Mouse (Mus musculus): Measurements from ENCODE around the gene Dnajc30. TPM values are rescaled to one million over a fixed set of nuclear protein-coding genes. Genes with fewer than 3 reads are reported as not detected.

The Dnajc30 gene
- total RNA-seq, 2 experiments from 2014 or later, result 3.4 to 21.0 TPM

DNA sequence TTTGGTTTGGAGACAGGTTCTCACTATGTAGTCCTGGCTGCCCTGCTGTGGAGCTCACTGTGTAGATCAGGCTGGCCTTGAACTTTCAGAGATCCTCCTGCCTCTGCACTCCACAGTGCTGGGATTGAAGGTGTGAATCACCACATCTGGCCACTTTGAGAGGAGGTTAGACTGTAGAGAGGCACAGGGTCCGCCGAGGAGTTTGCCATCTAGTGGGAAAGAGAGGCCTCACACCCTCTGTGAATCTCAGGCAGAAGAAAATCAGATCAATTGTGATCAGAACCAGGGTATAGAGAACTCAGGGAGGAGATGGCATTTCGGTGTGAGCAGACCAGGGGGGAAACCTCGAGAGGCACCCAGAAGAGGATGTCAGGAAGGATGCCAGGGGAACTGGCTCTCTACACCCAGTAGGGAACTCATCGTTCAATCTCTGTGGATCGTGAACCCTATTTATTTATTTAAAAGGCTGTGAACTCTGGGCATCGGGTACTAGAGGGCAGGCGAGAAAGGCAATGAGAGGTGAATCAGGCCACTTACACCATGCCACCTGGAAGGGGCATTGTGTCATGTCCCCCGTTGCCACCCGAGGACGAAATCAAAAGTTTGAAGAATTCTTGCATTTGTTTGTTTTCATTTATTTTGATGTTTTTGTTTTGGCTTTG is 40.1 kb downstream of the Dnajc30 start:
- ATAC-seq (replicated peaks; ENCODE audit: low FRiP score, poor library complexity, severe bottlenecking), result no peak

DNA sequence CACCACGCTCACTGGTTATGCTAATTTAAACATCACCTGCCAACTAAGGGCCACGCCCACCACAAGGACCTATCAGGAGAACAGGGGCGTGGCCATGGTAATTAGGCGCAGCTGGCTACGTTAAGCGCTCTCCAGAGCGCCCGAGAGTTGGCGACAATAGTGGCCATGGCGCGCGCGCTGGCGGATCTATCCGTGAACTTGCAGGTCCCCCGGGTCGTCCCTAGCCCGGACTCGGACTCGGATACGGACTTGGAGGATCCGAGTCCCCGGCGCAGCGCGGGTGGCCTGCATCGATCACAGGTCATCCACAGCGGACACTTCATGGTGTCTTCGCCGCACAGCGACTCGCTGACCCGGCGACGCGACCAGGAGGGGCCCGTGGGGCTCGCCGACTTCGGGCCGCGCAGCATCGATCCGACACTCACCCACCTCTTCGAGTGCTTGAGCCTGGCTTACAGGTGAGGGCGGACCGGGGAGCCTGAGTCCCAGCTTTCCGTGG is 42.8 kb downstream of the Dnajc30 start:
- peak; percentile 67; the same call in 1 of the 2 replicates for ATAC-seq (replicated peaks; ENCODE audit: low FRiP score, poor library complexity, severe bottlenecking)

DNA sequence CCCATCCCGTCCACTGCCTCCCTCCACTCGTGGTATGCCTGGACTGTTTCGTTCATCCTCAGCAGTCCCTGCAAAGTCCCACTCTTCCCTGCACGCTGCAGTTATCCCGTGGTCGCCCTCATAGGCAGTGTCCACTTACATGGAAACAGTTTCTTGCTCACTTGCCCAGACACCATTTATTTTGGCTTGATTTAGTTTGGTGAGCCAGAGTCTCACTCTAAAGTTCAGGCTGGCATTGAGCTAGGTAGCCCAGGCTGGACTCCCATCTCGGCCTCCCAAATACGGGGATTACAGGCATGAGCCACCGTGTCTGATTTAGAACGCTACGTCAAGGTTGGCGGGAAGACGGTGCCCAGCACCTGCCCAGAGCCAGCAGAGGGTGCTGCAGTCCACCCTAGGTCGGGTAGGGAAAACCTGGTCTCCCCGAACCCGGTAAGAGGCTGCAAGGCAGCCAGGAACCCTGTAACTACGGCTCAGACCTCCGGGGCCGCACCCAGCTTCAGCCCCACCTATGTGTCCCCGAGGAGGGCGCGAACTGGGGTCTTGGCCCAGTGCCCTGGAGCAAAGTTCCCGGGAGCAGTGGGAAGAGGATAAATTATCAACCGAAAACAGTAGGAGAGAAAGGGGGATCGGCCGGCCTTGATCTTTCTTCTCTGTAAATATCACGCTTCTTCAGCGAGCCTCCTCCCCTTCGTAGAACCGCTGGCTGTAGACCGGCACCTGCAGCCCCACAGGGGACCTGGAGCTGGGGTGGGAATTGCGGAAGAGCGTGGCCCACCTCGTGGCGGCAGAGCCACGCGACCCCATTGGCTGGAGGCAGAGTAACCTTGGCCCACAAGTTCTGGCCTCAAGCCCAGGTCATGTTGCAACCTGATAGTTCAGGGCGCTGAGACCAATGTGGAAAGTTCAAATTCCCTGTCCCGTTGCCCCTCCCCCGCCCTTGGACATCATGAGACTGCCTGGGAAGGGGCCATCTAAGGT is 43.8 kb downstream of the Dnajc30 start:
- ATAC-seq (replicated peaks; ENCODE audit: low FRiP score, poor library complexity, severe bottlenecking), result no peak

DNA sequence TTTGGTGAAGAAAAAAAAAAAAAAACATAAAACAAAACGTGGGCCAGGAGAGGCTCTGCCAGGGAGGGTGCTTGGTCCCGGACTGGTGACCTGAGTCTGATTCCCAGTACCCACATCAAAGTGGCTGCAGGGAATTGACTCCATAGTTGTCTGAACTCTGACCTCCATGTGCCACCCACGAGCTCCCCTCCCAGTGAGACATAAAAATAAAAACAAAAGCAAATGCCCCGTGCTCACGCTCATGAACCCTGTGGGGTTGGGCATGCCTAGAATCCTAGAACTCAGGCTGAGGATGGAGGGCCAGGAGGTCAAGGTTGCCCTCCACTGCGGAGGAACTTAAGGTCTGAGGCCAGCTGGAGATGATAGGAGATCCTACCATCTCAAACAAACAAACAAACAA is 45.0 kb downstream of the Dnajc30 start:
- ATAC-seq (replicated peaks; ENCODE audit: low FRiP score, poor library complexity, severe bottlenecking), result no peak

DNA sequence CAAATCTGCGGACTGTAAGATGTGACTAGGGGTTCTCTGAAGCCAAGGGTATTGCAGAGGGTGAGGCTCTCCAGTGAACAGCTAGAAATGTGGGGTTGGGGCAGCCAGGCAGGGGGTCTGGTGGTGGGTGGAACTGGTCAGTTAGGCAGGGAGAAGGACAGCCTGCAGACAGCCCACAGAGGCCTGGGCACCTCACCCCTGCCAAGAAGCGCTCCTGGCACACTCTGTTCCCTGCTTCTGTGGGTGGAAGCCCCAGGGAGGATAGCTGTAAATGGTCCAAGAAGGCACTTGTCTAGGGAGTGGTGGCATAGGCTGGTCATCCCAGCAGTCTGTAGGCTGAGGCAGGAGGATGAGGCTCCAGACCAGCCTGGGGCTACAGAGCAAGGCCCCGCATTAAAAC is 45.4 kb downstream of the Dnajc30 start:
- no peak for ATAC-seq (replicated peaks; ENCODE audit: low FRiP score, poor library complexity, severe bottlenecking)

DNA sequence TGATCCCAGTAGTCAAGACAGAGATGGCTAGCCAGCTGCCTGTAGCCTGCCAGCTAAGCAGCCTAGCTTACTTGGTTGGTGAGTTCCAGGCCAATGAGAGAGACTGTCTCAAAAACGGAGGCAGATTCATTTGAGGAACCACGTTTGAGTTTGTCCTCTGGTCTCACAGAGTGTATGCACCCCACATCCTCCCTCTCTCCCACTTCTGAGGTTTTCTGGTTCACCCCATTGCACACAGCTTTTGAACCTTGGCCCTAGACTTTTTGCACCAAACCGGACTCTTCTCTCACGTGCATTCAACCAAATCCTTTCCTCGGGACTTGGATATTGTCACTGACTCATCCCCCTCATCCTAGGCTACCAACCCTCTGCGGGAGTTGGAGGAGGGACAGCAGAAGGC is 46.0 kb downstream of the Dnajc30 start:
- ATAC-seq (replicated peaks; ENCODE audit: low FRiP score, poor library complexity, severe bottlenecking), result no peak

DNA sequence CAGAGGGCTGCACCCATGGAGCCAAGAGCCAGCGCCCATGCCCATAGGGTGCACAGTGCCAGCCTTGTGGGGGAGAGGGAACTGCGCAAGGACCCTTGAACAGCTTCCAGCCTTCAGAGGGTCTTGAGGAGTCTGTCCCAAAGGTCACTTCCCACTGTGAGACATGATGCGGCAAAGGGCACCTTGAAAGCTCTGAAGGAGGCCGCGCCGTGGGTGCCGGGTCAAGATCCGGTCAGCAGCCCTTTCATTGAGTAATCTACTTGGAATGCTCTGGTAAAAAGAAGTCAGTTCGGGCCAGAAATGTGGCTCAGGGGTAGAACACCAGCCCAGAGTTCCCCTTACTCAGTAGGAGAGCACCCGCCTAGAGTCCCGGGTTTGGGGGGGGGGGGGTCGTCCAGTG is 49.8 kb downstream of the Dnajc30 start:
- no peak for ATAC-seq (replicated peaks; ENCODE audit: low FRiP score, poor library complexity, severe bottlenecking)

DNA sequence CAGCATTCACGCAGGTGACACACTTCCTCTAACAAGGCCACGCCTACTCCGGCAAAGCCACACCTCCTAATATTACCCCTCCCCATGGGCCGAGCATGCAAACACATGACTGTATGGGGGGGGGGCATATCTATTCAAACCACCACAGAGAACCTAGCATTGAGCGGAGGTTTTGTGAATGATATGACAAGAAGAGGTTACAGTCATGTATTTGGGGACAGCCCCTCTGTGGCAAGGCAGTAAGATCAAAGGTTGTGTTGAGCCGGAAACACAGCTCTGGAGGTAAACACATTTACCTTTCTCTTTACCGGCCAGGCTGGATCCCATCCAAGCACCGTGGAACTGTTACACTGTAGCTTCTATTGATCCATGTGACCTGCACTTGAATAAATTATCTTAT is 51.2 kb downstream of the Dnajc30 start:
- no peak for ATAC-seq (replicated peaks; ENCODE audit: low FRiP score, poor library complexity, severe bottlenecking)

Other genes starting within 250 kb of the Dnajc30 start
- 2.5 TPM in 1 of 2 replicates, not detected in the other for gene Tmem270, start 157.5 kb upstream of the Dnajc30 start, total RNA-seq (2015; ENCODE audit: low replicate concordance)
- not detected in 2 replicates for gene Tmem270, start 157.5 kb upstream of the Dnajc30 start, total RNA-seq (2017; ENCODE audit: low replicate concordance)
- gene Cldn13, start 148.7 kb upstream of the Dnajc30 start, total RNA-seq (2015; ENCODE audit: low replicate concordance), result 702 and 793 TPM in 2 replicates
- 370 and 493 TPM in 2 replicates for gene Cldn13, start 148.7 kb upstream of the Dnajc30 start, total RNA-seq (2017; ENCODE audit: low replicate concordance)
- gene Mettl27, start 131.8 kb upstream of the Dnajc30 start, total RNA-seq (2015; ENCODE audit: low replicate concordance), result 41.1 and 65.6 TPM in 2 replicates
- gene Mettl27, start 131.8 kb upstream of the Dnajc30 start, total RNA-seq (2017; ENCODE audit: low replicate concordance), result 28.3 and 42.1 TPM in 2 replicates
- gene Cldn4, start 117.3 kb upstream of the Dnajc30 start, total RNA-seq (2015; ENCODE audit: low replicate concordance), result 0.84 TPM in 1 of 2 replicates, not detected in the other
- not detected in 2 replicates for gene Cldn4, start 117.3 kb upstream of the Dnajc30 start, total RNA-seq (2017; ENCODE audit: low replicate concordance)
- not detected in 2 replicates for gene Cldn3, start 78.0 kb upstream of the Dnajc30 start, total RNA-seq (2015; ENCODE audit: low replicate concordance)
- not detected in 2 replicates for gene Cldn3, start 78.0 kb upstream of the Dnajc30 start, total RNA-seq (2017; ENCODE audit: low replicate concordance)
- gene Abhd11, start 55.0 kb upstream of the Dnajc30 start, total RNA-seq (2015; ENCODE audit: low replicate concordance), result 15.9 and 29.8 TPM in 2 replicates
- 3.9 and 4.3 TPM in 2 replicates for gene Abhd11, start 55.0 kb upstream of the Dnajc30 start, total RNA-seq (2017; ENCODE audit: low replicate concordance)
- not detected in 2 replicates for gene Stx1a, start 40.7 kb upstream of the Dnajc30 start, total RNA-seq (2015; ENCODE audit: low replicate concordance)
- not detected in 2 replicates for gene Stx1a, start 40.7 kb upstream of the Dnajc30 start, total RNA-seq (2017; ENCODE audit: low replicate concordance)
- 25.2 and 34.8 TPM in 2 replicates for gene Bud23, start 757 bp downstream of the Dnajc30 start, total RNA-seq (2015; ENCODE audit: low replicate concordance)
- 7.6 and 13.0 TPM in 2 replicates for gene Bud23, start 757 bp downstream of the Dnajc30 start, total RNA-seq (2017; ENCODE audit: low replicate concordance)
- not detected in 2 replicates for gene Vps37d, start 14.1 kb downstream of the Dnajc30 start, total RNA-seq (2015; ENCODE audit: low replicate concordance)
- gene Vps37d, start 14.1 kb downstream of the Dnajc30 start, total RNA-seq (2017; ENCODE audit: low replicate concordance), result not detected in 2 replicates
- 2.1 TPM in 1 of 2 replicates, not detected in the other for gene Mlxipl, start 25.7 kb downstream of the Dnajc30 start, total RNA-seq (2015; ENCODE audit: low replicate concordance)
- 0.39 TPM in 1 of 2 replicates, not detected in the other for gene Mlxipl, start 25.7 kb downstream of the Dnajc30 start, total RNA-seq (2017; ENCODE audit: low replicate concordance)
- 5.4 and 6.5 TPM in 2 replicates for gene Tbl2, start 85.5 kb downstream of the Dnajc30 start, total RNA-seq (2015; ENCODE audit: low replicate concordance)
- gene Tbl2, start 85.5 kb downstream of the Dnajc30 start, total RNA-seq (2017; ENCODE audit: low replicate concordance), result 13.6 and 26.6 TPM in 2 replicates
- 24.1 and 35.6 TPM in 2 replicates for gene Bcl7b, start 104.1 kb downstream of the Dnajc30 start, total RNA-seq (2015; ENCODE audit: low replicate concordance)
- 13.5 and 24.4 TPM in 2 replicates for gene Bcl7b, start 104.1 kb downstream of the Dnajc30 start, total RNA-seq (2017; ENCODE audit: low replicate concordance)
- 115 TPM in 2 replicates for gene Baz1b, start 123.1 kb downstream of the Dnajc30 start, total RNA-seq (2015; ENCODE audit: low replicate concordance)
- 201 and 287 TPM in 2 replicates for gene Baz1b, start 123.1 kb downstream of the Dnajc30 start, total RNA-seq (2017; ENCODE audit: low replicate concordance)
- gene Fzd9, start 187.0 kb downstream of the Dnajc30 start, total RNA-seq (2015; ENCODE audit: low replicate concordance), result not detected in 2 replicates
- not detected in 2 replicates for gene Fzd9, start 187.0 kb downstream of the Dnajc30 start, total RNA-seq (2017; ENCODE audit: low replicate concordance)